Mouse (Mus musculus) left cerebral cortex, postnatal 4 days (tissue): ENCODE data around the gene Spata18. TPM values are rescaled to one million over a fixed set of nuclear protein-coding genes. Genes with fewer than 3 reads are reported as not detected.

Source experiments
- DNase-seq: peaks from one replicate; pipeline ENCODE4 v3.0.0-alpha.2; 2022
- intact Hi-C: fragments of 180-260 bp; cut with DNase I; formaldehyde crosslinking; loops from one replicate; pipeline ENCODE4 v1.15.1; 2025
- total RNA-seq, 2 experiments: library from RNA; stranded (reverse); gene quantifications; 2 replicates each; pipeline ENCODE4 v1.2.3; 2021

Spata18 gene
- total RNA-seq, 2 experiments from 2014 or later: 1.3 to 1.7 TPM

- DNase-seq: no peak
- intact Hi-C loops: no loop called here
Measured at GRCm38 (mm10) chr5:73650365-73650964, 714 bp upstream of the Spata18 start.

- intact Hi-C loops: no loop called here
- no peak for DNase-seq
Measured at GRCm38 (mm10) chr5:73651855-73652201, 649 bp downstream of the Spata18 start.

- intact Hi-C loops: no loop called here
- DNase-seq: no peak
Measured at GRCm38 (mm10) chr5:73666695-73667094, 15.5 kb downstream of the Spata18 start.

DNA sequence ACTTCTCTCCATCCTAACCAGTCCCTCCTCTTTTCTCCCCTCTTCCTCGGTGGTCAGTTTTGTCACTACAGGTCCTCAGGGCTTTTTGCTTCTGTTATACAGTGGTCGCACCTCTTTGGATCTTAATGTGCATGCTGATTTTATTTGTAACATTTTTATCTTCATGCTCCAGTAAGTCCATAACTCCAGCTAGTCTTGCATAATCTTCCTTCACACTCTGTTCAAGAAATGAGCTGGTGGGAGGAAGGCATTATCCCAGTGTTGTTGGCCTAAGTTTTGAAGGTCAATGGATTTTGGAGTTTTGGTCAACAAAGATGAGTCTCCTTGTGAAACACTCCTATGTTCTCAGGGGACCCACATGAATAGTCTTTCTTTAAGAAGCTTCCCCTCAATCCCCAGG is 16.7 kb downstream of the Spata18 start:
- intact Hi-C loops: no loop called here
- DNase-seq: no peak

GRCm38 (mm10) chr5:73669386-73669785 is 18.2 kb downstream of the Spata18 start:
- peak; percentile 31 for DNase-seq
- intact Hi-C loops: no loop called here

- intact Hi-C loops: no loop called here
- no peak for DNase-seq
Measured at GRCm38 (mm10) chr5:73675604-73676003, 24.4 kb downstream of the Spata18 start.

- no peak for DNase-seq
- intact Hi-C loops: no loop called here
Measured at GRCm38 (mm10) chr5:73676626-73677025, 25.4 kb downstream of the Spata18 start.

DNA sequence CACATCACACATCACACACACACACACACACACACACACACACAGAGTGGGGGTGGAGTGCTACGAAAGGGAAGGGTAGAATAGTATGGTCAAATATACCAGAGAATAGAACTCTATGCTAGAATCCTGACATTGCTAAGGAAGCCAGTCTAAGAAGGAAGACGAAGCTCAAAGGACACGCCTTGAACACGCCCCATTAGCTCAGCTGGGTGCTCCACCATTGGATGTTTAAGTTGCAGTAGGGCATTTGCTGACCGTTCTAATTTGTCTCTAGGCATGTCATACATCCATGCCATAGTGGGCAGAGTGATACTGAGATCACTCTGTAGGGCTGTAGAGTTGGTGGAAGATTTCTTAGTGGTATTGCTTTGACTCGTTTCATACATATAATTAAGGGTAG is 32.0 kb downstream of the Spata18 start:
- no peak for DNase-seq
- intact Hi-C loops: loop anchor here (10.0 kb wide), 2 partner anchors 172 to 592 kb away; no protein-coding TSS in a partner anchor

GRCm38 (mm10) chr5:73683706-73684409 is 32.7 kb downstream of the Spata18 start:
- intact Hi-C loops: loop anchor here (10.0 kb wide), 2 partner anchors 171 to 591 kb away; no protein-coding TSS in a partner anchor
- no peak for DNase-seq

GRCm38 (mm10) chr5:73686149-73686548 is 35.0 kb downstream of the Spata18 start:
- intact Hi-C loops: loop anchor here (5.0 to 10.0 kb wide), 3 partner anchors 169 to 1471 kb away; no protein-coding TSS in a partner anchor
- peak; percentile 45 for DNase-seq

GRCm38 (mm10) chr5:73688576-73688975 is 37.4 kb downstream of the Spata18 start:
- intact Hi-C loops: loop anchor here (5.0 to 10.0 kb wide), 3 partner anchors 166 to 1469 kb away; no protein-coding TSS in a partner anchor
- no peak for DNase-seq

GRCm38 (mm10) chr5:73690146-73690545 is 39.0 kb downstream of the Spata18 start:
- intact Hi-C loops: no loop called here
- no peak for DNase-seq

- intact Hi-C loops: no loop called here
- no peak for DNase-seq
Measured at GRCm38 (mm10) chr5:73691723-73692520, 40.7 kb downstream of the Spata18 start.

DNA sequence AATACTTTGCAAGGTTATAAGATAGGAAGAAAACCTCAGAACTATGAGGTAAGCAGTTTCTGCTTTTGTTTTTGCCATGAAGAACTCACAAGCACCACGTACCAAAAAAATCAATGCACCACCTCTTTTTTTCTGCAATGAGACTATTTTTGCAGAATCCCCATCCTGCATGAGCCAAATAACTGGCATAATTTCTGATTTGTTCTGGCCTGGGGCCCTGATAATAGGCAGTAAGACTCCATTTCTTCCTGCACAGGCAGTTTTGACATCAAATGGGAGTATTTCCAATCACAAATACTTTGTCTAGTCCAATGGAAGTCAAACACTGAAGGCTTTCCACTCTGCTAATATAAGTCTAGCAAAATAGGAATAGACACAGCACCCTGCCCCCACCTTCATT is 42.6 kb downstream of the Spata18 start:
- intact Hi-C loops: no loop called here
- DNase-seq: no peak

DNA sequence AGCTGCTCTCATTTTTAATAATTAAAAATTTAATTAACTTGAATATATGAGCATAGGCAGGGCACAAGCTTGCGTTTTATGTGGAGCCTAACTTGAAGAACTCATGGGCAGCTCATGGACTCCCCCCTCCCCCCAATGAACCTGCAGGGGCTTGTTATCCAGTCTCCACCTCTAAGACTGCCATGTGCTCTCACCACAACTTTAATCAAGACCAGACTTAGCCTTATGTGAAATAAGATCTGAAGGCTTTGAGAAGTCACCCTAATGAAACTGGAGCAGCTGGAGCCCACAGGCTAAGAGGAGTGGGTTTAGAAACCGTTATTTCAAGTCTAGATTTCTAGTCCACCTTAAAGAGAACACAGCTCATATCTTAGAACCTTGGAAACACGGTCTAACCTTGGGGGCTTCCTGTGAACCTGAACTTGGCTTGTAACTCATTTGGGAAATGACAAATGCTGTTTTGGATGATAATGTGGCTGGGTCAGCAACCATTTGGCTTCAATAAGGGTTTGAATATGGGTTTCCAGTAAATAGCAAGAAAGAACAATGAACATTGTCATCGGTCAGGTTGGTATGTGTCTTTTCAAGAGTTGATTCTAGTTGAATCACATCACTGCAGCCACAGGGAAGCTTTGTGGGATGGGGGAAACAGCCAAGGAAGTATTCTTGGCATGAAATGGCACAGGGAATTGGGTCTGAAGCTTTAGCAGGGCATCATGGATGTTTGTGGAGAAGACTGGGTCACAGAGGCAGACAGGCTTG is 43.3 kb downstream of the Spata18 start:
- no peak for DNase-seq
- intact Hi-C loops: no loop called here

DNA sequence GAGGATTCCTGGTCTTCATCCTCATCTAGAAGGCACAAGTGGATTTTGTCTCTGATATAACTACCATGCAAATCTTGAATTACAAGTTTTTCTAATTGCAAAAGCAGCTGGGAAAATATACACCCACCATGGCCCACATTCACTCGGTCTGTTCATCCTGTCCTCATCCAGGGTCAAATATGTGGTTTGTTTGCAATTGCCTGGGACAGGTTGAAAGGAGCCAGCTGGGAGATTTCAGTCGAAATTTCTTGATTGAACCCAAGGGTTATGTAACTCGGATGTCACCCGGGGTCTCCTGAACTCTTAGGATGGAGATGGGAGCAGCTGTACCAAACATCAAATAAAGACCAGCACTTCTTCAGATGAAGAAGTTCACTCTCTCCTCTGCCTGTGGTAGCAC is 46.5 kb downstream of the Spata18 start:
- intact Hi-C loops: no loop called here
- DNase-seq: no peak

GRCm38 (mm10) chr5:73701063-73701890 is 50.1 kb downstream of the Spata18 start:
- DNase-seq: no peak
- intact Hi-C loops: no loop called here

- no peak for DNase-seq
- intact Hi-C loops: no loop called here
Measured at GRCm38 (mm10) chr5:73701946-73702710, 50.9 kb downstream of the Spata18 start.

DNA sequence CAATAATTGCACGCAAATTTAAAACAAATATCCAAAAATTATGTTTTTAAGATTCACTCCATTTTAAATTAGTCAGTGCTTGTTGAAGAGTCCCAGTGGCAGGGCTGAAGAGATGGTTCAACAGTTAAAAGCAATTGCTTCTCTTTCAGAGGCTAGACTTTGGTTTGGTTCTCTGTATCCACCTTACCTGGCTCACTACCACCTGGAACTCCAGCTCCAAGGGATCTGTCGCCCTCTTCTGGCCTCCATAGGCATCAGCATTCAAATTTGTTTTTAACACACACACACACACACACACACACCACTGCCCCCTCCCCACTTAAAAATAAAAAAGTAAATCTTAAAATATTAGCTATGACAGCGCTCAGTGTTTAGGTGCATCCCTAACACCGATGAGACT is 51.9 kb downstream of the Spata18 start:
- DNase-seq: no peak

More for the DNA sequence above, 51.9 kb downstream of the Spata18 start:
- intact Hi-C loops: no loop called here
